12 mouse cellular contexts compared by ENCODE assay signal in genomic region chr6:136465021-136465420, GRCm38 (mm10). TPM values are rescaled to one million over a fixed set of nuclear protein-coding genes. Genes with fewer than 3 reads are reported as not detected.
A peak's percentile ranks its signal among the peaks of the same experiment; 100 is the strongest.
DNase-seq lines count a peak whose midpoint lies in the region; ATAC-seq and TF ChIP-seq lines count a peak whose summit lies in the region.
"Had no signal": no experiment of that assay in that cellular context is flagged by ENCODE, and none has a peak within 500 bp of the region (broad histone marks: within the 10 kb centered on the region; RNA-seq: fewer than 3 reads in every experiment).

No protein-coding gene starts in this region.

- WGBS in bone marrow, adult 2 months: 32% methylated on average over 8 of the region's 8 CpGs
- WGBS in kidney, embryonic 16.5 days: 71% methylated on average over 8 of the region's 8 CpGs

- ATAC-seq in kidney, embryonic 16.5 days (ENCODE audit: low FRiP score, low TSS enrichment): no peak
- ATAC-seq in monocyte, adult 5-6 weeks (replicated peaks; ENCODE audit: insufficient number of reproducible peaks, low FRiP score, low TSS enrichment, poor library complexity, severe bottlenecking): peak; percentile 30; the same call in 1 of the 2 replicates
- ATAC-seq: forebrain, embryonic 15.5 days had no signal

- H3K27me3 ChIP-seq in kidney, embryonic 16.5 days (ENCODE audit: insufficient read depth, low read length): no peaks in the 10 kb centered on the region
- H3K27me3 ChIP-seq: forebrain, embryonic 15.5 days had no signal

- no peak for DNase-seq in layer of hippocampus, adult 2 months (ENCODE audit: low spot score in 2 of 2)
- no peak for DNase-seq in layer of hippocampus, adult 9-11 months
- DNase-seq in heart, adult 9 months (ENCODE audit: low spot score in 2 of 2): no peak
- DNase-seq in layer of hippocampus, postnatal 25 days (ENCODE audit: extremely low spot score in 1 of 2, low spot score in 1 of 2): no peak
- DNase-seq: cerebellum, adult 18-20 months had no signal

- TF ChIP-seq POLR2A in bone marrow, adult 2 months (IDR thresholded peaks at IDR 0.05; ENCODE audit: borderline replicate concordance, control insufficient read depth, low read depth, low read length): no peak

- no peak overlapping the region for H3K4me3 ChIP-seq in layer of hippocampus, adult 2 months
- no peak overlapping the region for H3K4me3 ChIP-seq in bone marrow, adult 2 months (replicated peaks; ENCODE audit: control insufficient read depth, low read depth, low read length)
- H3K4me3 ChIP-seq in kidney, embryonic 16.5 days (ENCODE audit: low read length): no peak overlapping the region
- H3K4me3 ChIP-seq: forebrain, embryonic 15.5 days had no signal

- no peaks in the 10 kb centered on the region for H3K36me3 ChIP-seq in kidney, embryonic 16.5 days (ENCODE audit: insufficient read depth, low read length)
- H3K36me3 ChIP-seq: forebrain, embryonic 15.5 days had no signal

- peak overlapping the region; percentile 92; the same call in 1 of the 2 replicates for H3K27ac ChIP-seq in layer of hippocampus, adult 2 months
- H3K27ac ChIP-seq in bone marrow, adult 2 months (ENCODE audit: control insufficient read depth, insufficient read depth, low read depth, low read length, poor library complexity): peak overlapping the region; percentile 9; the same call in 1 of the 2 replicates
- H3K27ac ChIP-seq in kidney, embryonic 16.5 days (ENCODE audit: low read length): peak overlapping the region; percentile 81
- H3K27ac ChIP-seq: forebrain, embryonic 15.5 days; liver, embryonic 14.5 days had no signal

- TF ChIP-seq CTCF in layer of hippocampus, adult 2 months (conservative IDR thresholded peaks at IDR 0.05): no peak
- TF ChIP-seq CTCF in bone marrow, adult 2 months (IDR thresholded peaks at IDR 0.05; ENCODE audit: control insufficient read depth, insufficient read depth, low read length): no peak

- peaks cover 12% of the 10 kb centered on the region for H3K4me1 ChIP-seq in bone marrow, adult 2 months (ENCODE audit: control insufficient read depth, insufficient read depth, low read length)
- H3K4me1 ChIP-seq in kidney, embryonic 16.5 days (ENCODE audit: insufficient read depth, low read length): peaks cover 39% of the 10 kb centered on the region

- H3K9me3 ChIP-seq in kidney, embryonic 16.5 days (ENCODE audit: low read length): peaks cover 7% of the 10 kb centered on the region; the same call in 1 of the 2 replicates
- H3K9me3 ChIP-seq: forebrain, embryonic 15.5 days had no signal

- no peak overlapping the region for H3K9ac ChIP-seq in kidney, embryonic 16.5 days (replicated peaks; ENCODE audit: low read length)
- H3K9ac ChIP-seq: forebrain, embryonic 15.5 days; hindbrain, embryonic 14.5 days; liver, embryonic 14.5 days had no signal

- no peak overlapping the region for H3K4me2 ChIP-seq in kidney, embryonic 16.5 days (replicated peaks; ENCODE audit: low read depth, low read length)
- H3K4me2 ChIP-seq: forebrain, embryonic 15.5 days; hindbrain, embryonic 14.5 days had no signal

RNA-seq across cellular contexts. Expression of gene Atf7ip, which starts 40.9 kb away (rescaled TPM):
- total RNA-seq in layer of hippocampus, adult 2 months (2021): 100 to 1,000 TPM; 103 to 116 TPM
- polyA plus RNA-seq in bone marrow, adult 2 months (2011; ENCODE audit: insufficient read depth, insufficient read length, low replicate concordance, missing spikeins): 39.2 and 53.1 TPM in 2 replicates
- 38.0 and 41.0 TPM in 2 replicates for polyA plus RNA-seq in kidney, embryonic 16.5 days (2015; fragmentation: Nextera tagmentation; extraction: Ambion mirVana)
- total RNA-seq in monocyte, adult 5-6 weeks (2017): 53.5 to 127 TPM (median 61.9 TPM) in 3 replicates
- total RNA-seq in layer of hippocampus, postnatal 25 days (2021): 100 to 1,000 TPM; 105 to 131 TPM

RNA-seq across cellular contexts. Expression of gene E330021D16Rik, which starts 49.7 kb away (rescaled TPM):
- total RNA-seq in layer of hippocampus, adult 2 months (2021): not detected
- polyA plus RNA-seq in bone marrow, adult 2 months (2011; ENCODE audit: insufficient read depth, insufficient read length, low replicate concordance, missing spikeins): not detected in 2 replicates
- polyA plus RNA-seq in kidney, embryonic 16.5 days (2015; fragmentation: Nextera tagmentation; extraction: Ambion mirVana): 2.9 and 3.0 TPM in 2 replicates
- 0.75 TPM in 1 of 3 replicates, not detected in the others for total RNA-seq in monocyte, adult 5-6 weeks (2017)
- total RNA-seq in layer of hippocampus, postnatal 25 days (2021): not detected
- polyA plus RNA-seq: forebrain, embryonic 15.5 days; hindbrain, embryonic 14.5 days; neural tube, embryonic 14.5 days had no signal

Comparison
In these comparisons a context has a peak if more than half of its experiments do, and no peak if none do; other contexts are left out.
1. H3K27ac ChIP-seq: peak in every context shown above with its lines; median percentile 92 in layer of hippocampus, adult 2 months; 81 in kidney, embryonic 16.5 days; 9 in bone marrow, adult 2 months.